Mouse (Mus musculus): ENCODE results near the gene Tedc2. TPM values are rescaled to one million over a fixed set of nuclear protein-coding genes. Genes with fewer than 3 reads are reported as not detected.

Tedc2 gene
- total and polyA plus RNA-seq, 3 experiments, result 11.8 to 14.5 (median 14.1) TPM

DNA sequence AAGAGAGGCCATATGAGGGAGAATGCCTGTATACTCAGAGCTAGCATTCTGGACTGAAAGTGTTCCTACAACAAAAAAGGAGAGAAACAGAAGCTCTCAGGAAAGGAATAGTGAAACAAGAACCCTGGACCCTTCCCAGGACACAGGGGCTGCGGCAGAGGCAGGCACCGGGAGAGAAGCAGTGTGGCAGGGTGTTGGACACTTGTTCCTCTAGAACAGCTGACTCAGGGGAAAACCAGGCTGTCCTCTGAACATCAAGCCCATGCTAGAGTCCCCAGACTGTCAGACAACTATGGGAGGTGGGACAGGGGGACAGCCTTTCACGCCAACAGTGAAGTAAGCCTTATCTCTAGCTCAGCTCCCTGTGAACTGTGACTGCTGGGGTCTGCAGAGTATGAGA, 10.1 kb downstream of the Tedc2 start:
- H3K4me1 ChIP-seq (ENCODE audit: control insufficient read depth in 1 of 2, insufficient read depth in 2 of 2), result peaks cover 7 to 8% of the 10 kb centered on the region in 2 experiments
- no peak overlapping the region for H3K4me3 ChIP-seq (replicated peaks in 1 of 3; ENCODE audit: low read depth in 2 of 3, low read length in 2 of 3, poor library complexity in 1 of 3)

DNA sequence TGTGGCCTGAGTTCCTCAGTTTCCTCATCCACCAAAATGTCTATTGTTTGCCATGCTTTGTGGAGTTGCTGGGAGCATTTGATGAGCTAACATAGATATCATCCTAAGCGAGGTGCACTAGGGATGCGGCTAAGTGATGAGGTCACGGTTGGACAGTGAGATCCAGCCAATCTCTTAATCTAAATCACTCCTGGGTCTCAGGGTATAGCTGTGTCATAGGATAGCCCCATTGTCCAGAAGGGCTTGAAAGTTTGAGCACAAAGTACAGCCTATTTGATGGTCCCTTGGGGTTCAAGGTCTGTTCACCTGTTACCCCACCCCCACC, 10.8 kb downstream of the Tedc2 start:
- H3K36me3 ChIP-seq (replicated peaks in 1 of 2; ENCODE audit: control insufficient read depth in 1 of 2, insufficient read depth in 1 of 2, low read length in 1 of 2), result peaks cover 3 to 14% of the 10 kb centered on the region in 2 experiments
- no peak overlapping the region for H3K9ac ChIP-seq (ENCODE audit: insufficient read depth, low read depth)
- H3K4me3 ChIP-seq (replicated peaks in 1 of 3; ENCODE audit: low read depth in 2 of 3, low read length in 2 of 3, poor library complexity in 1 of 3), result no peak overlapping the region
- dilution Hi-C loops (cut with MboI; ENCODE audit: extremely low pct_ligation_motif_present, extremely low pct_unique_long_range_greater_than_20kb, low sequenced_read_pairs) (no loop called here), in situ Hi-C loops (cut with MboI; ENCODE audit: low pct_ligation_motif_present, low pct_unique_long_range_greater_than_20kb, low sequenced_read_pairs) (no loop called here)
- no peak for DNase-seq (ENCODE audit: extremely low read depth)
- no peaks in the 10 kb centered on the region for H3K79me2 ChIP-seq (replicated peaks; ENCODE audit: control insufficient read depth, extremely low read depth, insufficient read depth, poor library complexity, severe bottlenecking)
- H3K4me2 ChIP-seq (ENCODE audit: insufficient read depth, low read depth, poor library complexity, severe bottlenecking), result no peak overlapping the region
- H3K27ac ChIP-seq (ENCODE audit: insufficient read depth, low read depth), result no peak overlapping the region
- TF ChIP-seq TCF12 (IDR thresholded peaks at IDR 0.05; ENCODE audit: low read depth, low read length), result no peak
- H3K4me1 ChIP-seq (ENCODE audit: control insufficient read depth in 1 of 2, insufficient read depth in 2 of 2), result peaks cover 8 to 10% of the 10 kb centered on the region in 2 experiments
- H3K27me3 ChIP-seq (replicated peaks), result peaks cover 2% of the 10 kb centered on the region
- H3K9me3 ChIP-seq (replicated peaks; ENCODE audit: low read length), result no peaks in the 10 kb centered on the region

More for the DNA sequence above, 10.1 kb downstream of the Tedc2 start:
- Histone ChIP-seq H3K27ac (ENCODE audit: insufficient read depth, low read depth) (no peak overlapping the region), H3K27me3 (replicated peaks) (peaks cover 2% of the 10 kb centered on the region), H3K4me2 (ENCODE audit: insufficient read depth, low read depth, poor library complexity, severe bottlenecking) (no peak overlapping the region), H3K9me3 (replicated peaks; ENCODE audit: low read length) (no peaks in the 10 kb centered on the region), H3K79me2 (replicated peaks; ENCODE audit: control insufficient read depth, extremely low read depth, insufficient read depth, poor library complexity, severe bottlenecking) (no peaks in the 10 kb centered on the region), H3K36me3 (replicated peaks in 1 of 2; ENCODE audit: control insufficient read depth in 1 of 2, insufficient read depth in 1 of 2, low read length in 1 of 2) (peaks cover 5 to 20% of the 10 kb centered on the region in 2 experiments), H3K9ac (ENCODE audit: insufficient read depth, low read depth) (no peak overlapping the region)
- in situ Hi-C loops (cut with MboI; ENCODE audit: low pct_ligation_motif_present, low pct_unique_long_range_greater_than_20kb, low sequenced_read_pairs), result no loop called here
- DNase-seq (ENCODE audit: extremely low read depth), result no peak
- dilution Hi-C loops (cut with MboI; ENCODE audit: extremely low pct_ligation_motif_present, extremely low pct_unique_long_range_greater_than_20kb, low sequenced_read_pairs), result no loop called here
- no peak for TF ChIP-seq USF1 (IDR thresholded peaks at IDR 0.05; ENCODE audit: low read depth, low read length)
- TF ChIP-seq CHD1 (IDR thresholded peaks at IDR 0.05; ENCODE audit: low read depth, low read length), result no peak
- TF ChIP-seq MAFK (IDR thresholded peaks at IDR 0.05; ENCODE audit: insufficient replicate concordance, low read length), result 0 out of 2 replicates have a peak, but pooled peaks have one; percentile 40

DNA sequence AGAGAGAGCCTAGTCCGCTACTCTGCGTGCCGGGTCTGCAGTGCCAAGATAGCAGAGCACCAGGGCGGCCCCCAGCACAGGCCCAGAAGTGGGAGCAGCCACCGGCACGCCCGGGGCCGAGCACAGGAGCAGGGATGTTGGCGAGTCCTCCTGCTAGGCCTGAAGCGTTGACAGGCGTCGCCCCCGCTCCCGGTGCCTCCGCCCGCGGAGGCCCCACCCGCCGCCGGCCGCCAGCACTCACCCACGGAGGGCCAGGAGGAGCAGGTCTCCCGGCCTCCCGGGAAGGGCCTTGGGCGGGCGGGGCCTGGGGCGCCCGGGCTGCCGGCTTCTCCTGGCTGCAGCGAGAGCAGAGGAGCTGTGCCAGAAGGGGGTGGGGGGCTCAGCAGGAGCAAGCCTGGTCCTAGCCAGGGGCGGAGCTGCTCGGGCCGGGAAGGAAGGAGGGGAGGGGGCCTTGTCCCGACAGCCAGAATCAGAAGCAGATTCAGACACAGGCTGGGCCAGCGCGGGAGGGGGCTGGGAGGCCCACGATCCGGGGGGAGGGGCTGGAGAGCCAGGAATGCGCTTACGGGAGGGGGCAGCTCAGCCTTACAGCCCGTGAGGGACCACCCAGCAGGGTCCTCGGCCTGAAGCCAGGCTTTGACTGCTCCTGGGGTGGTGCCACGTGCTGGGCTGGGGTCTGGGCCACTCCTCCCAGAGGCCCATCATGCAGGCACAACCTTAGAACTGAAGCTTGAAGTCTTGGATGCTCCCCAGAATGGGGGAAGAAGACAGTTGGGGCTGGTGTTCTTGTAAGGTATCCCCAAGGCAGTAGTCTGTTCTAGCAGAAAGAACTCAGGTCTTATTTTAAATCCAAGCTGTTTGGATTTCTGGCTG, 11.4 kb downstream of the Tedc2 start, which contains the start of gene Ntn3:
Ntn3 (minus strand) TSS at position 489 of the 873 bp plus-strand sequence.
- no peak within 1 kb of the TSS for H3K4me3 ChIP-seq (replicated peaks in 1 of 3; ENCODE audit: low read depth in 2 of 3, low read length in 2 of 3, poor library complexity in 1 of 3)
- H3K9ac ChIP-seq (ENCODE audit: insufficient read depth, low read depth), result no peak within 1 kb of the TSS
- dilution Hi-C loops (cut with MboI; ENCODE audit: extremely low pct_ligation_motif_present, extremely low pct_unique_long_range_greater_than_20kb, low sequenced_read_pairs) (no loop called here), in situ Hi-C loops (cut with MboI; ENCODE audit: low pct_ligation_motif_present, low pct_unique_long_range_greater_than_20kb, low sequenced_read_pairs) (no loop called here)
- no peak for DNase-seq (ENCODE audit: extremely low read depth)
- H3K36me3 ChIP-seq (replicated peaks in 1 of 2; ENCODE audit: control insufficient read depth in 1 of 2, insufficient read depth in 1 of 2, low read length in 1 of 2), result peaks cover 0 to 9% of the 10 kb centered on the region in 2 experiments
- no peak for TF ChIP-seq USF2 (conservative IDR thresholded peaks at IDR 0.05; ENCODE audit: low read depth, low read length)
- no peak for TF ChIP-seq NRF1 (IDR thresholded peaks at IDR 0.05; ENCODE audit: low read depth, low read length)
- no peak for TF ChIP-seq TBP (conservative IDR thresholded peaks at IDR 0.05; ENCODE audit: low read depth, low read length)
- TF ChIP-seq GABPA (IDR thresholded peaks at IDR 0.05; ENCODE audit: insufficient replicate concordance, low read depth, low read length), result no peak
- no peak for TF ChIP-seq E2F4 (IDR thresholded peaks at IDR 0.05; ENCODE audit: insufficient replicate concordance, low read depth, low read length)
- no peak for TF ChIP-seq UBTF (IDR thresholded peaks at IDR 0.05; ENCODE audit: low read depth, low read length)
- no peak for TF ChIP-seq ELF1 (IDR thresholded peaks at IDR 0.05; ENCODE audit: low read depth, low read length)
- TF ChIP-seq USF1 (IDR thresholded peaks at IDR 0.05; ENCODE audit: low read depth, low read length), result no peak
- TF ChIP-seq EP300 (IDR thresholded peaks at IDR 0.05; ENCODE audit: low read length), result no peak
- no peak for TF ChIP-seq ZNF384 (IDR thresholded peaks at IDR 0.05; ENCODE audit: low read depth, low read length)
- TF ChIP-seq MEF2A (IDR thresholded peaks at IDR 0.05; ENCODE audit: borderline replicate concordance, low read depth, low read length), result no peak
- no peak for TF ChIP-seq CHD2 (IDR thresholded peaks at IDR 0.05; ENCODE audit: low read length)
- no peak for TF ChIP-seq SIN3A (IDR thresholded peaks at IDR 0.05; ENCODE audit: low read length)
- TF ChIP-seq NELFE (IDR thresholded peaks at IDR 0.05; ENCODE audit: low read depth, low read length), result no peak
- TF ChIP-seq BHLHE40 (IDR thresholded peaks at IDR 0.05; ENCODE audit: low read depth, low read length), result no peak
- no peak for TF ChIP-seq KAT2A (IDR thresholded peaks at IDR 0.05; ENCODE audit: insufficient replicate concordance, low read length)
- H3K27me3 ChIP-seq (replicated peaks), result peaks cover 2% of the 10 kb centered on the region
- H3K27ac ChIP-seq (ENCODE audit: insufficient read depth, low read depth), result no peak within 1 kb of the TSS
- peaks cover 13 to 16% of the 10 kb centered on the region in 2 experiments for H3K4me1 ChIP-seq (ENCODE audit: control insufficient read depth in 1 of 2, insufficient read depth in 2 of 2)
- no peaks in the 10 kb centered on the region for H3K9me3 ChIP-seq (replicated peaks; ENCODE audit: low read length)
- H3K79me2 ChIP-seq (replicated peaks; ENCODE audit: control insufficient read depth, extremely low read depth, insufficient read depth, poor library complexity, severe bottlenecking), result no peaks in the 10 kb centered on the region
- no peak within 1 kb of the TSS for H3K4me2 ChIP-seq (ENCODE audit: insufficient read depth, low read depth, poor library complexity, severe bottlenecking)

Data from CH12.LX (cell line).